Mouse (Mus musculus): ENCODE measurements at regions not wholly inside any gene's neighbourhood (a gene's known extent, or its start where the extent isn't known, plus 50 kb on each side); places are given as distances from the start of the nearest gene placed in this dataset.

DNA sequence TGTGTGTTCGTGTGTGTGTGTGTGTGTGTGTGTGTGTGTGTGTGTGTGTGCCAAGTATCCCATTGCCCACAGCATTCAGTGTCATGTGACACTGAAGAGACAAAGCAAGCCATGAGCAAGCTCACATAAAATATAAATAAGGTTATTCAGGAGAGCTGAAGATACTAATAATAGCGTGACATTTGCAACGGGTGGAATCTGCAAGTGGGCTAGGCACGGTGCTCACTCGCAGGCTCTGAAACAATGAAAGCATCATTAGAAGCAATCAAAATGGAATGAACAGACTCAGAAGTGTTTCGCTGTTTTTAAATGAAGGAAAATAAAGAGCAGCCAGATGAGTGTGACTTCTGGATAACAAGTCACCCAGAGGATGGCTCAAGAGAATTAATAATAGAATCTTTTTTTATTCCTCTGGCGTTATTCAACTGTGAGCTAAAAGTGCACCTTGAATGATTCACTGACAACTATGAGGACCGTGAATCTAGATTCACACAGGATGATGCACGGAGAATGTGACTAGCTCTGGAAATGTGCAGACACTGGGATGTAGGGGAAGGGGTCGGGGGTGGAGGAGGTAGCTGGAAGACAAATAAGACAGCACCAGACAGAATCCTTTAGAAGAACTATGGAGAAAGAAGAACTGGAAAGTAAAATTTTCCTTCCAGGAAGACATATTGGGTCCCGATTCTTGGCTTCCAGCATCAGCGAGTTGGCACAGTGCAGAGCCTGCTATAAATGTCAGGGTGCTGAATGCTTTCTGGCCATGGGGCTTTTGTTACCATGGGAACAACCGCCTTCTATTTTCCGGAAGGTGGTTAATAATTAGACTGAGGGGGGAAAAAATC, 55.3 kb downstream of the Actbl2 start:
- TF ChIP-seq POLR2A (IDR thresholded peaks at IDR 0.05; ENCODE audit: control insufficient read depth, low read depth, low read length), result no peak
- no peak for TF ChIP-seq CTCF (IDR thresholded peaks at IDR 0.05; ENCODE audit: control insufficient read depth, insufficient read depth, insufficient replicate concordance, low read depth, low read length)
